Mouse (Mus musculus) c-Kit-negative CD71-positive TER-119-positive erythroid progenitor cells, embryonic 14.5 days (primary cell): Measurements from ENCODE around the gene Gm9758.
"Not testable (repeated sequence)": the region's sequence is repeated elsewhere in the genome, so short reads cannot be mapped to it uniquely, and the experiment has no call there.

ENCODE experiments used
- DNase-seq: peaks from one replicate; pipeline ENCODE4 v3.0.0-alpha.2; 2013; ENCODE audit warnings: low read depth, low spot score

Gene Gm9758

DNA sequence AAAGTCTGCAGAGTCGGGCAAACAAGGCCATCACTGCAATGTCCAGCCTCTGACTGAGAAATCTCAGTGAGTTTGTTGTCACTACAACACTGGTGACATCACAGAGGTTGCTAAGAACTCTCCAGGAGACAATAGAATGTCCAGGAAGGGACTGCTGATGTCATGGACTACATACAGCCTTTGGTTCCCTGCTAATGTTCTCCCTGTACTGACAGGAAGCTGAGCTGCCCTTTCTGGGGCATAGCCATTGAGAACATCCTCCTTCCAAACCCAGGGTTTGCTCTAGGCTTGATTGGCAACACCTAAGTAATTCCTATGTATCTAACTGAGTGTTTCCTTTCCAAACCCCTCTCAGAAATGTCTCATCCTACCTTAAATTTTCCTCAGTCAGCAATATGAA, at the start of gene Gm9758:
TSS of gene Gm9758 (minus strand) at position 101 of the 400 bp plus-strand sequence.
- DNase-seq = not testable (repeated sequence)

DNA sequence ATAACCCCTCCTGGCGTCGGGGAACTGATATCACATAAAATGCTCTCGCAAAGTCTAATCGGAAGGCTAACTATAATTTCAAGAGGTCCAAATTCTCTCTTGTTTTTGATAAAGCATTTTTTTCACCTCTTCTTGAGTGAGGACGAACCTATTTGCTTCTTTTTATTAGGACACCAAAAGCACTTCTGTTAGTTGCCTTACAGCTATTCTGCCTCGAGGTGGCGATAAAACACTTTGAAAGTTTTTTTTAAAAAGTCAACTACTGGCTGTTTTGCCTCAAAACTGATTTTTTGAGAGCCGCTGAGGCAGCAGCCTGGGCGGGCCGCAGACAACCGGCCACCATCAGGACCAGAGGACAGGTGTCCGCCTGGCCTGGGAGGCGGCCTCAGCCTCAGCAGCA, 49.1 kb upstream of the Gm9758 start:
- not testable (repeated sequence) for DNase-seq

DNA sequence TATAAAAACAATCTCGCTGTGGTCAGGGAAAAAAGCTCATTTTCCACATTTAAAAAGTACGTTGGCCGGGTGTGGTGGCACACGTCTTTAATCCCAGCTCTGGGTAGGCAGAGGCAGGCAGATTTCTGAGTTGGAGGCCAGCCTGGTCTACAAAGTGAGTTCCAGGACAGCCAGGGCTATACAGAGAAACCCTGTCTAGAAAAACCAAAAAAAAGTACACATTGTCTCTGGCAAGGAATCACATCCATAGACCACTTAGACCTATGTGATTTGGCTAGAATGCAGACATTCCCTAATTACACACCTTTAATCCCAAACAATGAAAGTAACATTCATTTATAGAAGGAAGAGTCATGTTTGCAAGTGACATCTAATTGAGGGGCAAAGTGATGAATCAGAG, 46.8 kb upstream of the Gm9758 start:
- not testable (repeated sequence) for DNase-seq

DNA sequence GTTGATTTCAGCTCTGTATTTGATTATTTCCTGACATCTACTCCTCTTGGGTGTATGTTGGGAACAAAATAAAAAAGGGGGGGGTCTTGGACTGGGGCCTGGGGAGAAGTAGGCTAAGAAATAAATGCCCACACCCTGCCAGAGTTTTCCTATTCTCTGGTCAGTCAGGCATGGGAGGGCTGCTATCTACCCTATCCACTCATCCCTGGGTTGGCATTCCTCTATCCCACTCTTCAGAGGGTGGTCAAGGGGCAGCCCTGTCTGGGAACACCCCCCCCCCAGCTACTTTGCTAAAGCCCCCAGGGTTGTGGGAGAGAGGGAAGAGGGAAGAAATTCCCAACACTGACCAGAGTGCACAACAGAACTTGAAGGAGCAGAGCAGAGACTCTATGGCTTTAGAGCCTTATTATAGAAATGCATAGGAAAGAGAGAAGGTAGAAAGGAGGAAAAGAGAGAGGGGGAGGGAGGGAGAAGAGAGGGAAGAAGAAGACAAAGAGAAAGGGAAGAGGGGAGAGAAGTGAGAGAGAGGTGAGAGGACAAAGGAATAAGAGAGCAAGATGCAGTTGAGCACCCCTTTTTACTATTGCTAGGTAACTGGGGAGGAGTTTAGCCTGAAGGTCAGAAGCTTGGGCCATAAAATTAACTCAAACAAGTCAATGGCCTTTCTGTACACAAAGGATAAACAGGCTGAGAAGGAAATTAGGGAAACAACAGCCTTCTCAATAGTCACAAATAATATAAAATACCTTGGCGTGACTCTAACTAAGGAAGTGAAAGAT, 41.4 kb upstream of the Gm9758 start:
- not testable (repeated sequence) for DNase-seq

DNA sequence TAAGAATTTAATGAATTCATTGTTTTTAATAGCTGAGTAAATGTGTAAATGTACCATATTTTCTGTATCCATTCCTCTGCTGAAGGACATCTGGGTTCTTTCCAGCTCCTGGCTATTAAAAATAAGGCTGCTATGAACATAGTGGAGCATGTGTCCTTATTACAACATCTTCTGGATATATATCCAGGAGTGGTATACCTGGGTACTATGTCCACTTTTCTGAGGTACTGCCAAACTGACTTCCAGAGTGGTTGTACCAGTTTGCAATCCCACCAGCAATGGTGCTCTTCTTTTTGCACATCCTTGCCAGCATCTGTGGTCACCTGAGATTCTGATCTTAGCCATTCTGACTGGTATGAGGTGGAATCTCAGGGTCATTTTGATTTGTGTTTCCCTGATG, 38.9 kb upstream of the Gm9758 start:
- DNase-seq = not testable (repeated sequence)

DNA sequence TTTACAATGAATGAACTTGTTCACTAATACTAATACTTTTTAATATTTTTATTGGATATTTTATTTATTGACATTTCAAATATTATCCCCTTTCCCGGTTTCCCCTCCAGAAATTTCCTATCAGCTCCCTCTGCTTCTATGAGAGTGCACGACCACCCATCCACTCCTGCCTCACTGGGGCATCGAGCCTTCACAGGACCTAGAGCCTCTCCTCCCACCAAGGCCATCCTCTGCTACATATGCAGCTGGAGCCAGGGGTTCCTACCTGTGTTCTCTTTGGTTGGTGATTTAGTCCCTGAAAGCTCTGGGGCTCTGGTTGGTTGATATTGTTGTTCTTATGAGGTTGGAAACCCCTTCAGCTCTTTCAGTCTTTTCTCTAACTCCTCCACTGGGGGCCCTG, 38.0 kb upstream of the Gm9758 start:
- DNase-seq = not testable (repeated sequence)

DNA sequence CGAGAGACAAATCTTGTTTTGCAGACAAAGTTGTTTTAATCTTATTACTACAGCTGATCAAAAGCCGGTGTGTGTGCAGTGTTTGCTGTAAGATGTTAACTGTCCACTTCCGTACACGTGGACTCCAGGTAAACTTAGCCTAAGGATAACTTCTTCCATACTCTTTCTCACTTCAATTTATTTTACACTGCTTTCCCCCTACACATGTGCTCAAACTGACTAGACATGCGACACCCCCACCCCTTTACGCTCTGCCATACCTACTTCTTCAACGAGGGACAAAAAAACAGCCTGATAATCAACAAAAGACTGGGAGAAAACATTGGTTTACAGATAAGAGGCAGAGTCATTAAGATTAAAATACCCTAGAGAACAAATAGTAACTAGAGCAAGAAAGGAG, 37.1 kb upstream of the Gm9758 start:
- DNase-seq = not testable (repeated sequence)

DNA sequence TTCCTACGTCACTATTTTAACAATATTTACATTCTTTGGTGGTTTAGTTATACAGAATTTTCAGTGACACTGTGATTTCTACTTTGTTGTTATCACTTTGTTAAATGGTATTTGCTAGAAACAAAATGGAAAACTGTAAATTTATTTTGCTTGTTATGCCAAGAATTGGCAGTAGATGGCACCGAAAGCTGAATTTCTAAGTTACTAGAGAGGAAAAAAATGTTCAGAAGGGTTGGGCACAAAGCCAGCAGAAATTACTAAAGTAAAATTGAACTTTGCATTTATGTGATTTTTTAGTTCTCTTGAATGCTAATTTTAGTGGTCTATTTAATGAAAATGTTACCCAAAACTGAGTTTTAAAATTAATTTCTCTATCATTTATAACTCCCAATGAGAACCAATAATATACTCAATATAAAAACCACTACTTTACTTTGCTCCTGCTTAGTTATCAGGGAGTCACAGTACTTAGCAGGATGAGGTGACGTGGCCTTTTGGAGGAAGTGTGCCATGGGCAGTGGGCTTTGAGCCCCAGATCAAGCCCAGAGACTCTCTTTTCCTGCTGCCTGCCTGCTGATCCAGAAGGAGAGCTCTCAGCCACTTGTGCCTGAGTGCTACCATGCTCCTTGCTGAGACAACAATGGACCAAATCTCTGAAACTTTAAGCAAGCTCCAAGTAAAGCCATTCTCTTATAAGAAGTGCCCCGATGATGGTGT, 32.9 kb upstream of the Gm9758 start:
- DNase-seq = not testable (repeated sequence)

DNA sequence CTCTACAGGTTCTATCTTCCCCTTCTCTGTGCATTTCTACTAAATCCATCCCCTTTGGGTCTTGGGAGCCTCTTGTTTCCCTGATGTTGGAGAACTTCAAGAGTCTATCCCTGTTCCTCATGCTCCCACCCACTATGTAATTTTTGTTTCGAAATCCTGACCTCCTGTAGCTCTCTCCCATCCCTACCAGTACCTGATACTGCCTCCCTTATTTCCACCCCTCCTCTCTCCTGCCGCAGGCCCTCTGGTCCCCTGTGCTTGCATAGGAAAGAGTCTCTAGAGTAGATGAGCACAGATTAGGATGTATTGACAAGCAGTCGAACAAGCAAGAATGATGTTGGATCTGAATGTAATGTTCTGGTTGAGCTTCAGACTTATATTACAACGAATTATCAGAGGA, 30.8 kb upstream of the Gm9758 start:
- DNase-seq = not testable (repeated sequence)

DNA sequence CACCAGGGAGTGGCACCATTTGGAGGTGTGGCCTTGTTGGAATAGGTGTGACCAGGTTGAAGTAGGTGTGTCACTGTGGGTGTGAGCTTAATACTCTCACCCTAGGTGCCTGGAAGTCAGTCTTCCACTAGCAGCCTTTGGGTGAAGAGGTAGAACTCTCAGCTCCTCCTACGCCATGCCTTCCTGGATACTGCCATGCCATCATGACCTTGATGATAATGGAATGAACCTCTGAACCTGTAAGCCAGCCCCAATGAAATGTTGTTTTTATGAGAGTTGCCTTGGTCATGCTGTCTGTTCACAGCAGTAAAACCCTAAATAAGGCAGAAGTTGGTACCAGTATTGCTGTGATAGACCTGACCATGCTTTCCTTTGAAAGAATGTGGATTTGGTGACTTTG, 26.3 kb upstream of the Gm9758 start:
- DNase-seq = not testable (repeated sequence)

DNA sequence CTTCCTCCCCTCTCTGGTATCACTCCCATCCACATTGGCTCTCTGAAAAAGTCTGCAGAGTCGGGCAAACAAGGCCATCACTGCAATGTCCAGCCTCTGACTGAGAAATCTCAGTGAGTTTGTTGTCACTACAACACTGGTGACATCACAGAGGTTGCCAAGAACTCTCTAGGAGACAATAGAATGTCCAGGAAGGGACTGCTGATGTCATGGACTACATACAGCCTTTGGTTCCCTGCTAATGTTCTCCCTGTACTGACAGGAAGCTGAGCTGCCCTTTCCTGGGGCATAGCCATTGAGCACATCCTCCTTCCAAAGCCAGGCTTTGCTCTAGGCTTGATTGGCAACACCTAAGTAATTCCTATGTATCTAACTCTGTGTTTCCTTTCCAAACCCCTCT, 23.6 kb upstream of the Gm9758 start, which contains the start of gene Speer4e:
TSS of gene Speer4e (minus strand) at position 101 of the 400 bp plus-strand sequence.
- not testable (repeated sequence) for DNase-seq

DNA sequence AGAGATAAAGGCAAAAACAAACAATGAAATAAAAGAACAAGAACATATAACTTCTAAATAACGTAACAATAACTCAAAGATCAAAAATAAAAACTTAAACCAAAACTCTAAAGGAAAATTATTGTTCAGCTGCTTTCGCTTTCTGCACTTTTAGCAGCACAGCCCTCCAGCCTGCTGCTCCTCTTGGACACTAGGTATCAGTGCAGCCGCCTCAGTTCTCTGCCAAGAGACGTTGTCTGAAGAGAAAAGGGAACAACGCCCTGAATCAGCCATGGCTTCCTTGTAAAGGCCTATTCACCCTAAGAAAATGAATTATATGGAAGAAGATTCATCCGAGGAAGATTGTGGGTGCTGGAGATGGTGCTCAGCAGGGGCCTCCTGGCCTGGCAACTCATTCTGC, 19.0 kb upstream of the Gm9758 start:
- DNase-seq = not testable (repeated sequence)

DNA sequence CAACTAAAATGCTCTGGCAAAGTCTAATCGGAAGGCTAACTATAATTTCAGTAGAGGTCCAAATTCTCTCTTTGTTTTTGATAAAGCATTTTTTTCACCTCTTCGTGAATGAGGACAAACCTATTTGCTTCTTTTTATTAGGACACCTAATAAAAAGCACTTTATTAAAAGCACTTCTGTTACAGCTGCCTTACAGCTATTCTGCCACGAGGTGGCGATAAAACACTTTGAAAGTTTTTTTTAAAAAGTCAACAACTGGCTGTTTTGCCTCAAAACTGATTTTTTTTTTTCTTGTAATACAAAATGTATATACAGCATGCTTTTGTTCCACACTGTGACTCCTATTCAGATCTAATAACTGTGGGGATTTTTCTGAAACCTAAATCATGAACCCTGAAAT, 12.3 kb upstream of the Gm9758 start:
- DNase-seq = not testable (repeated sequence)

DNA sequence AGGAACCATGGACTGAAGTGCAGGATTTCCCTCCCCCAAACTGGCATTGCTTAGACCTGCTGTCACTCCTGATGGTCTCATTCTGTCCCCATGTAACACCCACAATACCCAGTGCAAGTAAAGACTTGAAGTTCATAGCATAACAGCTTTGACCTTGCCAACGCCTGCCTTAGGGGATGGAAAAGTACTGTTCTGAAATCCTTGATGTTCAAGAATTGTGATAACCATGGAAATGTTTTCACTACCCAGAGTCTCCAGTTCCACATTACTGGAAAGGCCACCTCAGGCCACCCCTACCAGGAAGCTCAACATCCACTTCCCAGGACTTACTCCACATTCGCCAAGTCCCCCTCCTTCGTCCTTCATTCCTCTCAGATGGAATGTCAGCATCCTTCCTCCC, 338 bp downstream of the Gm9758 start:
- DNase-seq = not testable (repeated sequence)

DNA sequence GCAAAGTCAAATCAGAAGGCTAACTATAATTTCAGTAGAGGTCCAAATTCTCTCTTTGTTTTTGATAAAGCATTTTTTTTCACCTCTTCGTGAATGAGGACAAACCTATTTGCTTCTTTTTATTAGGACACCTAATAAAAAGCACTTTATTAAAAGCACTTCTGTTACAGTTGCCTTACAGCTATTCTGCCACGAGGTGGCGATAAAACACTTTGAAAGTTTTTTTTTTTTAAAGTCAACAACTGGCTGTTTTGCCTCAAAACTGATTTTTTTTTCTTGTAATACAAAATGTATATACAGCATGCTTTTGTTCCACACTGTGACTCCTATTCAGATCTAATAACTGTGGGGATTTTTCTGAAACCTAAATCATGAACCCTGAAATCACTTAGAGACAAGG, 11.2 kb downstream of the Gm9758 start:
- not testable (repeated sequence) for DNase-seq

DNA sequence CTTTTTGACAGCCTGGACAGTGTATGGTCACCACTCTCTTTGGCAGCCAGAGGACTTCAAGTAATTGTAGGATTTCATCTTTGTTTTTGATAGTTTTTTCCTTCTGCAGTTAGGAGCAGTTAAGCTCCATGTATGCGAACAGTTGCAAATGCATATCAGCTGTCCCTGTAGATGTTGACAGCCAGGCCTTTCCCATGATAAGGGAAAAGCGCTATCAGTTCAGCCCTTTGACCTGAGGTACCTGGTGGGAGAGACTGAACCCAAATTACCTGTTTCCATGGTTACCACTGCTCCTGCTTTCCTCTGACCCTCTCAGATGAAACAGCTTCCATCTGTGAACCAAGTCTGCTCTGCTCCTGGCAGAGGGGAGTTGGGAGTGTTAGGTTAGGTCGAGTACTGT, 22.5 kb downstream of the Gm9758 start:
- DNase-seq = no peak

DNA sequence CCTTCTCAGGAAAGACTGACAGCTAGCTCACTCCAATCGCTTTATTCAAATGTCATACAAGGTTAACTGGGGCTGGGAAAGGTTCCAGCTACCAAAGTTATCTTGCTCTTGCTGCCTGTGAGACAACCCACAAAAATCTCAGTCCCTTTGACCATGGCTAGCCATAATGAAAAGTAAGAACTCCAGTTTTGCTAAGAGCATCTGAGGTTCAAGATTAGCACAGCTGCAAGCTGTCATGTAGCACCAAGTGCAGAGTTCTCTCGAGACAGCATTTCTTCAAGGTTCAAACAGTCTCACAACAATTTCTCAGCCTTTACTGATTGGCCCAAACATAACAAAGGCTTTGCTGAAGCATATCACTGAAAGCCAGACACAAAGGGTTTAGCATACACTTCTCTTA, 29.4 kb downstream of the Gm9758 start:
- not testable (repeated sequence) for DNase-seq
